Mouse (Mus musculus) gastrocnemius, adult 2 months (tissue): Measurements from ENCODE around the gene Cers6. TPM values are rescaled to one million over a fixed set of nuclear protein-coding genes. Genes with fewer than 3 reads are reported as not detected.

Experiments
- DNase-seq: peaks from one replicate; pipeline ENCODE4 v3.0.0; 2022
- H3K27ac ChIP-seq: fragments of 200-600 bp; 2 replicates; pipeline ENCODE4 v1.8.1; 2022; ENCODE audit warnings: mild to moderate bottlenecking
- H3K4me3 ChIP-seq: fragments of 200-600 bp; 2 replicates; pipeline ENCODE4 v1.8.1; 2022; ENCODE audit warnings: mild to moderate bottlenecking, moderate library complexity
- CTCF ChIP-seq: fragments of 200-600 bp; IDR thresholded peaks from 2 replicates; pipeline ENCODE4 v1.8.1; 2022; ENCODE audit warnings: antibody characterized with exemption, mild to moderate bottlenecking, moderate library complexity
- intact Hi-C: fragments of 180-260 bp; cut with DNase I; formaldehyde crosslinking; loops from one replicate; pipeline ENCODE4 v1.15.1; 2025
- total RNA-seq, 2 experiments: library from RNA; stranded (reverse); gene quantifications; 2 replicates each; pipeline ENCODE4 v1.2.3; 2021

Cers6 gene
- total RNA-seq, 2 experiments from 2014 or later, result 0.59 to 1.6 TPM

- TF ChIP-seq CTCF, result no peak
- H3K4me3 ChIP-seq, result no peak overlapping the region
- peak overlapping the region; percentile 74 for H3K27ac ChIP-seq
- intact Hi-C loops, result no loop called here
- peak; percentile 52 for DNase-seq
Measured at GRCm38 (mm10) chr2:68885766-68886496, 24.7 kb downstream of the Cers6 start.

- peak; percentile 51 for DNase-seq
- TF ChIP-seq CTCF, result no peak
- intact Hi-C loops, result no loop called here
- Histone ChIP-seq H3K27ac (peak overlapping the region; percentile 74), H3K4me3 (no peak overlapping the region)
Measured at GRCm38 (mm10) chr2:68886661-68887060, 25.4 kb downstream of the Cers6 start.

GRCm38 (mm10) chr2:68888094-68888705 lies 27.0 kb downstream of the Cers6 start:
- H3K4me3 ChIP-seq, result no peak overlapping the region
- intact Hi-C loops, result no loop called here
- no peak overlapping the region for H3K27ac ChIP-seq
- no peak for TF ChIP-seq CTCF
- DNase-seq, result no peak

- H3K27ac ChIP-seq, result no peak overlapping the region
- intact Hi-C loops, result no loop called here
- H3K4me3 ChIP-seq, result no peak overlapping the region
- TF ChIP-seq CTCF, result no peak
- no peak for DNase-seq
Measured at GRCm38 (mm10) chr2:68889661-68890170, 28.5 kb downstream of the Cers6 start.

GRCm38 (mm10) chr2:68892476-68892875 lies 31.2 kb downstream of the Cers6 start:
- H3K27ac ChIP-seq, result no peak overlapping the region
- H3K4me3 ChIP-seq, result no peak overlapping the region
- TF ChIP-seq CTCF, result no peak
- no peak for DNase-seq
- intact Hi-C loops, result no loop called here

- H3K4me3 ChIP-seq, result no peak overlapping the region
Measured at GRCm38 (mm10) chr2:68895044-68895764, 34.0 kb downstream of the Cers6 start.

GRCm38 (mm10) chr2:68896196-68896595 lies 35.0 kb downstream of the Cers6 start:
- no peak for TF ChIP-seq CTCF
- intact Hi-C loops, result no loop called here
- DNase-seq, result no peak
- no peak overlapping the region for H3K4me3 ChIP-seq
- no peak overlapping the region for H3K27ac ChIP-seq

More at GRCm38 (mm10) chr2:68895044-68895764, 34.0 kb downstream of the Cers6 start:
- intact Hi-C loops, result no loop called here
- no peak for TF ChIP-seq CTCF
- no peak overlapping the region for H3K27ac ChIP-seq
- no peak for DNase-seq

- TF ChIP-seq CTCF, result no peak
- DNase-seq, result no peak
- H3K4me3 ChIP-seq, result no peak overlapping the region
- no peak overlapping the region for H3K27ac ChIP-seq
- intact Hi-C loops, result no loop called here
Measured at GRCm38 (mm10) chr2:68899770-68900521, 38.7 kb downstream of the Cers6 start.

GRCm38 (mm10) chr2:68900640-68901378 lies 39.6 kb downstream of the Cers6 start:
- Histone ChIP-seq H3K27ac (no peak overlapping the region), H3K4me3 (no peak overlapping the region)
- DNase-seq, result no peak
- intact Hi-C loops, result no loop called here
- TF ChIP-seq CTCF, result no peak

GRCm38 (mm10) chr2:68901708-68902107 lies 40.5 kb downstream of the Cers6 start:
- TF ChIP-seq CTCF, result no peak
- intact Hi-C loops, result no loop called here
- H3K4me3 ChIP-seq, result no peak overlapping the region
- no peak overlapping the region for H3K27ac ChIP-seq
- no peak for DNase-seq

GRCm38 (mm10) chr2:68902546-68902945 lies 41.3 kb downstream of the Cers6 start:
- no peak for DNase-seq
- intact Hi-C loops, result no loop called here
- Histone ChIP-seq H3K4me3 (no peak overlapping the region), H3K27ac (no peak overlapping the region)
- TF ChIP-seq CTCF, result no peak

- no peak for DNase-seq
Measured at GRCm38 (mm10) chr2:68906921-68907320, 45.7 kb downstream of the Cers6 start.

More at GRCm38 (mm10) chr2:68906921-68907320, 45.7 kb downstream of the Cers6 start:
- Histone ChIP-seq H3K4me3 (no peak overlapping the region), H3K27ac (no peak overlapping the region)
- no peak for TF ChIP-seq CTCF
- intact Hi-C loops, result no loop called here
